Mouse (Mus musculus): ENCODE measurements around the gene Mgat5b. TPM values are rescaled to one million over a fixed set of nuclear protein-coding genes. Genes with fewer than 3 reads are reported as not detected.
A peak's percentile ranks its signal among the peaks of the same experiment; 100 is the strongest.

The Mgat5b gene
- total RNA-seq, 2 experiments from 2014 or later, result 51.0 to 51.2 TPM

DNA sequence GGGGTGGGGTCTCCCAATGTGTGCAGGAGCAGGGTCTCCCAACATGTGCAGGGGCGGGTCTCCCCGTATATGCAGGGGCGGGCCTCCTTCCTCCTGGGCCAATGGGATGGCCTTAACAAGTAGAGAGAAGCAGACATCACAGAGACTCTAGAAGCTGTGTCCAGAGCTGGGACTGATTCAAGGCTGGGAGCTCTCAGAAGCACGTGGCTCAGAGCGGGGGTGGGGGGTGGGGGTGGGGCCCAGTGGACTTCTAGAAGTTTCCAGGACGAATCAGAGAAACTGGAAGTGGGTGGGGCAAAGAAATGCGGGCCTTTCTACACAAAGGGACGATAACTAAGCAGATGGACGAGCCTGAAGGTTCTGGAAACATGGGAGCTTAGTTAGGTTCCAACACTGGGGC is 49.9 kb downstream of the Mgat5b start:
- TF ChIP-seq CTCF (conservative IDR thresholded peaks at IDR 0.05), result no peak
- Histone ChIP-seq H3K4me3 (no peak overlapping the region), H3K27ac (no peak overlapping the region)
- DNase-seq (ENCODE audit: low spot score in 2 of 2), result no peak

- Histone ChIP-seq H3K27ac (no peak overlapping the region), H3K4me3 (no peak overlapping the region)
- no peak for TF ChIP-seq CTCF (conservative IDR thresholded peaks at IDR 0.05)
- DNase-seq (ENCODE audit: low spot score in 2 of 2), result no peak
Measured at GRCm38 (mm10) chr11:116969498-116969897, 50.8 kb downstream of the Mgat5b start.

DNA sequence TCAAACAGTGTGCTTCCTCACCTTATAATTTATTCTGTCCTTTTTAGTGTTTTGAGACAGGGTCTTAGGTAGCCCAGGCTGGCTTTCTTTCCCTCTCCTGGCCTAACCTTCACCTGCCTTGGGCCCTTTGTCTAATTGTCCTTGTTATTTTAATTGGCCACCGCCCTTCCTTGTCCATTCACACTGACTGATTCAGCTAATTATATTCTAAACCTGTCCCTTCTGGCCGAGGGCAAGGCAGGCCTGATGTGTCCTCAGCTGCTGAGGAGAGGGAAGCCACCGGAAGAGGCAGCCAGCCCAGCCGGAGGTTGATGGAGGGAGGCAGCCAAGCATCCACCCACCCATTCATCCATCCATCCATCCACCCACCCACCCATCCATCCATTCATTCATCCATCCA is 52.2 kb downstream of the Mgat5b start:
- Histone ChIP-seq H3K4me3 (no peak overlapping the region), H3K27ac (no peak overlapping the region)
- TF ChIP-seq CTCF (conservative IDR thresholded peaks at IDR 0.05), result no peak
- DNase-seq (ENCODE audit: low spot score in 2 of 2), result no peak

GRCm38 (mm10) chr11:116972828-116973227 is 54.2 kb downstream of the Mgat5b start:
- peak in 1 of 2 experiments; percentile 15 for DNase-seq (ENCODE audit: low spot score in 2 of 2)
- TF ChIP-seq CTCF (conservative IDR thresholded peaks at IDR 0.05), result no peak
- Histone ChIP-seq H3K27ac (no peak overlapping the region), H3K4me3 (no peak overlapping the region)

DNA sequence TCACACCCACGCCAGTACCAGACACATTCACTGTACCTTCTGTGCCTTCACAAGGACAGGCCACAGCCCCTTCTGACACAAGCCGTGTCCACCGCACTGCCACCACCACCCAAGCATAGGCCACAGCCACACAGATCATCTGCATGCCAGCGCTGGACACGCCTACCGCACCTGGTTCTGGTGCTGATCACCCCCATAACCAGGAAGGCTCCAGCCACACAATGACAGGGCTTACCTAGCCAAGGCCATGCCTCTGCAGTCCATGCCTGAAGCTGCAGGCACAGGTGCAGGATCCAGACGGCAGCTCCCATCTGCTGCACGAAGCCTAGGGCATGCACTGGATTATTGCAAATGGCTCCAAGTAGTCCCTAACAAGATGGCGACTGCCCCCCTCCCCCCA is 54.8 kb downstream of the Mgat5b start:
- no peak for TF ChIP-seq CTCF (conservative IDR thresholded peaks at IDR 0.05)
- no peak for DNase-seq (ENCODE audit: low spot score in 2 of 2)
- Histone ChIP-seq H3K27ac (no peak overlapping the region), H3K4me3 (no peak overlapping the region)

DNA sequence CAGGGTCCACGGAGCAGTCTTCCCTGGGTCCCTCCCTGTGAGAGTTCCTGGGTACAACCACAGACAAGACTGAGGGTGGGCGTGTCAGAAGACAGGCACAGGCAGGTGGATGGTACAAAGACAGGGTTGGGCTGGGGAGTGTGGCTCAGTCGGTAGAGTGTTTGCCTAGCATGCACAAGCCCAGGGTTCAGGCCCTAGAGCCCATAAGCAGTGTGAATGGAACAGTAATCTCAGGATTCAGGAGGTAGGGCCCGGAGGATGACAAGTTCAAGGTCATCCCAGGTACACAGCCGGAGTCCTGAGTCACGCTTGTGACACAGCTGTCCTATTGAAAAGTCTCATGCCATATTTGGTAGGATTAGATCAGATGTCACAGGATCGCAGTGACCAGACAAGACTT is 55.7 kb downstream of the Mgat5b start:
- DNase-seq (ENCODE audit: low spot score in 2 of 2), result no peak
- Histone ChIP-seq H3K27ac (no peak overlapping the region), H3K4me3 (no peak overlapping the region)
- no peak for TF ChIP-seq CTCF (conservative IDR thresholded peaks at IDR 0.05)

GRCm38 (mm10) chr11:116980313-116980712 is 61.6 kb downstream of the Mgat5b start:
- DNase-seq (ENCODE audit: low spot score in 2 of 2), result no peak
- TF ChIP-seq CTCF (conservative IDR thresholded peaks at IDR 0.05), result no peak
- Histone ChIP-seq H3K27ac (no peak overlapping the region), H3K4me3 (no peak overlapping the region)

DNA sequence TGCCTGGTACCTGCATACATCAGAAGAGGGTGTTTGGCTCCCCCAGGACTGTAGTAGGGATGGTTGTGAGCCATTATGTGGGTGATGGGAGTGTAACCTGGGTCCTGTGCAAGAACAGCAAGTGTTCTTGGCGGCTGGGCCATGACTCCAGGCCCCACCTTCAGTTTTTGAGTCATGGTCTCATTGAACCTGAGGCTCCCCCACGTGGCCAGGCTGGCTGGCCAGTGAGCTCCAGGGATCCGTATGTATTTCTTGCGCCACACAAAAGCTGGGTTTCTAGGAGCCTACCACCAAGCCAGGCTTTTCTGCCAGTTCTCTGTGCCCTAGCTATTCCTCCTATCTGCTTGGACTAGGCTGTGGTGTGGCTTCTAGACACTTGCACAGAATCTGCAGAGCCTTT is 63.9 kb downstream of the Mgat5b start:
- Histone ChIP-seq H3K27ac (no peak overlapping the region), H3K4me3 (no peak overlapping the region)
- no peak for DNase-seq (ENCODE audit: low spot score in 2 of 2)
- TF ChIP-seq CTCF (conservative IDR thresholded peaks at IDR 0.05), result no peak

- Histone ChIP-seq H3K27ac (no peak overlapping the region), H3K4me3 (no peak overlapping the region)
- TF ChIP-seq CTCF (conservative IDR thresholded peaks at IDR 0.05), result no peak
- no peak for DNase-seq (ENCODE audit: low spot score in 2 of 2)
Measured at GRCm38 (mm10) chr11:116985504-116986385, 67.1 kb downstream of the Mgat5b start.

GRCm38 (mm10) chr11:116988131-116988530 is 69.5 kb downstream of the Mgat5b start:
- peak; percentile 23 to 36 for DNase-seq (ENCODE audit: low spot score in 2 of 2)
- no peak for TF ChIP-seq CTCF (conservative IDR thresholded peaks at IDR 0.05)
- H3K4me3 ChIP-seq, result no peak overlapping the region
- no peak overlapping the region for H3K27ac ChIP-seq

GRCm38 (mm10) chr11:116990231-116990630 is 71.6 kb downstream of the Mgat5b start:
- no peak for DNase-seq (ENCODE audit: low spot score in 2 of 2)
- TF ChIP-seq CTCF (conservative IDR thresholded peaks at IDR 0.05), result no peak
- no peak overlapping the region for H3K4me3 ChIP-seq
- H3K27ac ChIP-seq, result no peak overlapping the region

GRCm38 (mm10) chr11:116991410-116991809 is 72.7 kb downstream of the Mgat5b start:
- Histone ChIP-seq H3K4me3 (no peak overlapping the region), H3K27ac (no peak overlapping the region)
- TF ChIP-seq CTCF (conservative IDR thresholded peaks at IDR 0.05), result no peak
- no peak for DNase-seq (ENCODE audit: low spot score in 2 of 2)

- H3K27ac ChIP-seq, result no peak overlapping the region
- no peak for TF ChIP-seq CTCF (conservative IDR thresholded peaks at IDR 0.05)
- DNase-seq (ENCODE audit: low spot score in 2 of 2), result no peak
Measured at GRCm38 (mm10) chr11:116991964-116992363, 73.3 kb downstream of the Mgat5b start.

DNA sequence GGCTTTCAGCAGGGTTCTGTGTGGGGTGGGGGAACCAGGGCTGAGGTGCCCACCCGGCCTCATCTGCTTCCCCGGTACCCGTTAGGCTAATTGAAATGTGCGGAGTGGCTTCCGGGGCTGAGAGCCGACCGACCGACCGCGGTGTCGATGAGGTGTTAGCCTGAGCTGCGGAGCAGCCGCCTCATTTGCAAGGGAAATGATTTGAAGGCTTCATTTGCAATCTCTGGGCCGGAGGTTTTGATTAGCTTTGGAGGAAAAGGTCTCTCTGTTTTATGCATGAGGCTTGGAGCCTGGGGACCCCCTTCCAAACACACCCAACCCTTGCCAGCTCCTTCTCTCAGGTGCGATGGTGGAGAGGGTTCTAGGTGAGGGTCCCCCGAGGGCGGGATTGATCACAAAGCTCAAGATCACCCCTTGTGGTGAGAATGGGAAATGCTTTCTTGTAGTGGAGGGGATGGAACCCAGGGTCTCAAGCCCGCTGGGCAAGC is 75.5 kb downstream of the Mgat5b start:
- H3K4me3 ChIP-seq, result peak overlapping the region; percentile 39
- peak; percentile 90 for TF ChIP-seq CTCF (conservative IDR thresholded peaks at IDR 0.05)

More at GRCm38 (mm10) chr11:116991964-116992363, 73.3 kb downstream of the Mgat5b start:
- H3K4me3 ChIP-seq, result no peak overlapping the region

More for the DNA sequence above, 75.5 kb downstream of the Mgat5b start:
- H3K27ac ChIP-seq, result no peak overlapping the region
- DNase-seq (ENCODE audit: low spot score in 2 of 2), result peak in 1 of 2 experiments; percentile 63

All from layer of hippocampus, adult 2 months (tissue).